Mouse (Mus musculus) liver, embryonic 16.5 days (tissue): ENCODE results near the gene Gm7168. TPM values are rescaled to one million over a fixed set of nuclear protein-coding genes. Genes with fewer than 3 reads are reported as not detected.
"Not testable (repeated sequence)": the region's sequence is repeated elsewhere in the genome, so short reads cannot be mapped to it uniquely, and the experiment has no call there.

Experiments
- ATAC-seq: fragments of 200-750 bp; cut with Nextera tagmentation; 2 replicates; pipeline ENCODE4 v1.8.0; 2017; ENCODE audit warnings: low read depth, mild to moderate bottlenecking, moderate number of reproducible peaks, moderate library complexity
- H3K27ac ChIP-seq: fragments of 300-500 bp; sonication (generic); 2 replicates; pipeline ENCODE4 v1.5.1; 2014; ENCODE audit warnings: mild to moderate bottlenecking, low read length
- H3K27me3 ChIP-seq: fragments of 300-500 bp; sonication (generic); 2 replicates; pipeline ENCODE4 v1.6.1; 2014; ENCODE audit warnings: low read depth, low read length, mixed read lengths; ENCODE audit not compliant: control insufficient read depth, insufficient read depth
- H3K36me3 ChIP-seq: fragments of 300-500 bp; sonication (generic); 2 replicates; pipeline ENCODE4 v1.6.1; 2014; ENCODE audit warnings: mild to moderate bottlenecking; ENCODE audit not compliant: control insufficient read depth, insufficient read depth
- H3K4me1 ChIP-seq: fragments of 300-500 bp; sonication (generic); 2 replicates; pipeline ENCODE4 v1.6.1; 2014; ENCODE audit warnings: low read depth, low read length, mixed read lengths; ENCODE audit not compliant: control insufficient read depth
- H3K4me2 ChIP-seq: fragments of 300-500 bp; sonication (generic); 2 replicates; pipeline ENCODE4 v1.6.1; 2014; ENCODE audit warnings: low read depth, low read length, mixed read lengths
- H3K4me3 ChIP-seq: fragments of 300-500 bp; sonication (generic); 2 replicates; pipeline ENCODE4 v1.5.1; 2014; ENCODE audit warnings: low read depth, mild to moderate bottlenecking, low read length
- H3K9ac ChIP-seq: fragments of 300-500 bp; sonication (generic); 2 replicates; pipeline ENCODE4 v1.6.1; 2014; ENCODE audit warnings: low read depth, low read length
- H3K9me3 ChIP-seq: fragments of 300-500 bp; sonication (generic); replicated peaks from 2 replicates; pipeline ENCODE4 v1.6.1; 2016; ENCODE audit warnings: low read length; ENCODE audit not compliant: control insufficient read depth
- WGBS: fragments of 180-500 bp; shearing (Covaris S2); extraction: QIAGEN DNeasy Blood & Tissue Kit; methylation state at CpG from one replicate; pipeline ENCODE4 v1.1.7; 2014; ENCODE audit not compliant: insufficient replicate concordance; 5-methylcytosine and 5-hydroxymethylcytosine counted together
- polyA plus RNA-seq: library from polyadenylated mRNA; unstranded; fragments of >200 nt; fragmentation: Nextera tagmentation; extraction: Ambion mirVana; gene quantifications from 2 replicates; pipeline ENCODE4 v1.2.1, GENCODE M21; 2015

Gene Gm7168
- not detected in 2 replicates for polyA plus RNA-seq

DNA sequence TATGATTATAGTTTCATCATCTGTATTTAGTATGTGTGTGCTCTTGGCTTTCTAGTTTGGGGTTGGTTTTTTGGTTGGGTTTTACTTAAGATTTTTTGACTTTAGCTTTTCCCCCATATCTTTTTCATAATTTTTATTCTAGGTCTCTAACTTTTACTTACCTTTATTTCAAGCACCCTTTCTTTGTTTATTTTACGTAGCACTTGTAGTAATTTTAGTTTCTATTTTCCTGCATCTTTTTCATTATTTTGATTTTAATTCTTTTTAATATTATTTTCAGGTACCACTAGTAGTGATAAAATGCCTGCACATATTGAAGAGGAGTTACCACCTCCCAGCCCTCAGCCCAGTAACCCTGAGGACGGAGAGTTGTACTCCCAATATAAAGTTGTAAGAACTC lies at the start of gene Gm7168:
TSS of gene Gm7168 (plus strand) at position 301 of the 400 bp plus-strand sequence.
- H3K36me3 ChIP-seq, H3K9me3 ChIP-seq, H3K9ac ChIP-seq, H3K4me2 ChIP-seq, H3K4me3 ChIP-seq, ATAC-seq, H3K27me3 ChIP-seq, H3K27ac ChIP-seq, H3K4me1 ChIP-seq: not testable (repeated sequence)
- 67% methylated on average over 1 of the region's 2 CpGs for WGBS

DNA sequence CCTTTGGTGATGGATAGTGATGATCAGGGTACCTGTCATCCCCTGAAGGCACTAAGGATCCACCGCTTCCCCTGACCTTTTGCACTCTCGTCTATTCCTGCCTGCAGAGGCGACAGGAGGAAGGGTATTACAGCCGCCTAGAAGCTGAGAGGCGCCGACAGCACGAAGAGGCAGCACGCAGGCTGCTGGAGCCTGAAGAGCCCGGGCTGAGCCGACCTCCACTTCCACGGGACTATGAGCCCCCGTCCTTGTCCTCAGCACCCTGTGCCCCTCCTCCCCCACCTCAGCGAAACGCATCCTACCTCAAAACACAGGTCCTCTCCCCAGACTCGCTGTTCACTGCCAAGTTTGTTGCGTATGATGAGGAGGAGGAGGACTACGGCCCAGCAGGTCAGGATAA lies 49.3 kb upstream of the Gm7168 start:
- Histone ChIP-seq H3K27me3 (no peaks in the 10 kb centered on the region), H3K9ac (no peak overlapping the region), H3K4me3 (no peak overlapping the region), H3K9me3 (no peaks in the 10 kb centered on the region), H3K4me1 (no peaks in the 10 kb centered on the region), H3K36me3 (no peaks in the 10 kb centered on the region), H3K4me2 (no peak overlapping the region), H3K27ac (no peak overlapping the region)
- no peak for ATAC-seq
- WGBS, result 65% methylated on average over 17 of the region's 17 CpGs

DNA sequence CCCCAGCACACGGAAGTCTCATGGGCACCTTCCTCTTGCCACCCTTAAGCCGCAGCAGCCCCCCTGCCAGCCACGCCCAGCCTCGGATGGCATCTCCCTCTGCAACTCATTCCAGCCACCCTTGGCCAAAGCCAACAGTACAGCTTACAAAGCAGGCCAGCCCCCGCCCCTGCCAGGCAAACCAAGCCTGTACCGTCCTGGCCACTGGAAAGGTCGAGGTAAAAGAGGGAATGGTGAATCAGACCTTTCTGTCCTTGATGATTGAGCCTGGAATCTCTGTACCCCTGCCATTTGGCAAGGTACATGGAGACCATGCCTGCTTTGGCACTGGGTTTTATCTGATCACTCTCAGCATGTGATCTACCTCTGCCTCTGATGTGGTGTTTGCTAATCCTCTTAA lies 48.9 kb upstream of the Gm7168 start:
- Histone ChIP-seq H3K9ac (no peak overlapping the region), H3K4me3 (no peak overlapping the region), H3K27ac (no peak overlapping the region), H3K27me3 (no peaks in the 10 kb centered on the region), H3K4me1 (no peaks in the 10 kb centered on the region), H3K36me3 (no peaks in the 10 kb centered on the region), H3K9me3 (no peaks in the 10 kb centered on the region), H3K4me2 (no peak overlapping the region)
- 58% methylated on average over 7 of the region's 7 CpGs for WGBS
- no peak for ATAC-seq

DNA sequence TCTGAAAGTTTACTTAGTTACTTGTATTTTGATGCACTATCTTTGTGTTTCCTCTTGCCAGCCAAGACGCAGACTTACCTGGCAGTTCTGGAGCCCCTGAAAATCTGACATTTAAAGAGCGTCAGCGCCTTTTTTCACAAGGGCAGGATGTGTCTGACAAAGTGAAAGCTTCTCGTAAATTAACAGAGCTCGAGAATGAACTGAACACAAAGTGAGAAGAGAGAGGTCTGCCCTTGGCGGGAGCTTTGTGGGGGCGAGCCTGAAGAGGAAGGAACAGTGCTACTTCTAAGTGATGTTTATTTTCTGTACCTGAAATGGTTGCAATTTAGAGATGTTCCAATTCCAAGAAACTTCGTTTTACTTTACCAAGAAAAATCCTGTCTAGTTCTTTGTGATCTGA lies 44.4 kb upstream of the Gm7168 start:
- Histone ChIP-seq H3K27me3 (no peaks in the 10 kb centered on the region), H3K9me3 (no peaks in the 10 kb centered on the region), H3K4me3 (no peak overlapping the region), H3K9ac (no peak overlapping the region), H3K36me3 (no peaks in the 10 kb centered on the region), H3K4me1 (no peaks in the 10 kb centered on the region), H3K27ac (no peak overlapping the region), H3K4me2 (no peak overlapping the region)
- ATAC-seq, result no peak
- WGBS, result 60% methylated on average over 8 of the region's 8 CpGs

DNA sequence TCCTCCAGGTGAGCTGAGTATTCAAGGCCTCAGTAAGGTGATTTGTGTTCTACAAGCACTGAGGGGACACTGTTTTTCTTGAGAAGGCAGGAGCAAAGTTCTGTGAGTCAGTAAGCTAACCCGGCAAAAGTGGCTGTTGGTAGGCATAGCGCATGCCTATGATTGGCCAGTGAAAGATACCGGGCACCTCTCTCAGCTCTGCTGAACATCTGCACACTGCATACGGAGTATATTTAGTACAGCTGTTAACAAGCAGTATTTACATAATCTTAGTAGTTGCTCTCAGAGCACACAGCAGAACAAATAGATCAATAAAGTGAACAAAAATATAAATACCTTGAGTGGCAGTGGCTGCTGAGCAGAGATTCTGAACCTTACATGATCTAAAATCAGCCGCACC lies 41.1 kb upstream of the Gm7168 start:
- Histone ChIP-seq H3K4me1 (no peaks in the 10 kb centered on the region), H3K36me3 (no peaks in the 10 kb centered on the region), H3K27ac (no peak overlapping the region), H3K9me3 (no peaks in the 10 kb centered on the region), H3K4me2 (no peak overlapping the region), H3K4me3 (no peak overlapping the region), H3K27me3 (no peaks in the 10 kb centered on the region), H3K9ac (no peak overlapping the region)
- no peak for ATAC-seq
- 72% methylated on average over 5 of the region's 5 CpGs for WGBS

DNA sequence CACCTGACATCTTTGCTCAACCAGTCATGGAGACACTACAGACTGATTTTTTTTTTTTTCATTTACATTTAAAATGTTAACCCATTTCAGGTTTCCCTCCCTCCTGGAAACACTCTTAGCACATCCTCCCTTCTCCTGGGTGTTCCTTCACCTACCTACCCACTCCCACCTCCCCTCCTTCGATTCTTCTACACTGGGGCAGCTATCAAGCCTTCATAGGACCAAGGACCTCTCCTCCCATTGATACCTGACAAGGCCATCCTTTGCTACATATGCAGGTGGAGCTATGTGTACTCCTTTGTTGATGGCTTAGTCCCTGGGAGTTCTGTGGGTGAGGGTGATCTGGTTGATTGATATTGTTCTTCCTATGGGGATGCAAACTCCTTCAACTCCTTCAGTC lies 40.5 kb upstream of the Gm7168 start:
- Histone ChIP-seq H3K36me3 (no peaks in the 10 kb centered on the region), H3K27me3 (no peaks in the 10 kb centered on the region), H3K9me3 (no peaks in the 10 kb centered on the region), H3K4me1 (no peaks in the 10 kb centered on the region), H3K4me2 (no peak overlapping the region), H3K9ac (no peak overlapping the region), H3K4me3 (no peak overlapping the region), H3K27ac (no peak overlapping the region)
- no peak for ATAC-seq
- WGBS, result 20% methylated on average over 1 of the region's 1 CpGs

DNA sequence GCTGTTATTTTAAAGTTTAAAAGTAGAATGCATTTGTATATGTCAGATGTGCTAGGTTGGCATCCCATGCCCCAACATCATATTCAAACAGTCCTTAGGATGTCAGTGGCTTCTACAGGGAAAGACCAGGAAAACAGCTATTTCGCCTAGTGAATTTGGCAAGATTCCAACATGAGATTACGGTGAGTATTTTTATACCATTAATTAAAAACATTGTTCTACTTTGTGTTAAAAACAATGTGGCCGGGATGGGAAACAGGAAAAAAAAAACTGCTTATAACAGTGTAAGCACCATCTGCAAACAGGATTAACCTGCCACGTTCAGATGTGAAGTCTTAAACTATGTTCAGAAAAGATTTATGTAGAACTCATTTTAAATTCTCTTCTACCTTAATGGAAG lies 34.2 kb upstream of the Gm7168 start:
- Histone ChIP-seq H3K27me3 (no peaks in the 10 kb centered on the region), H3K9me3 (no peaks in the 10 kb centered on the region)
- ATAC-seq, result no peak

DNA sequence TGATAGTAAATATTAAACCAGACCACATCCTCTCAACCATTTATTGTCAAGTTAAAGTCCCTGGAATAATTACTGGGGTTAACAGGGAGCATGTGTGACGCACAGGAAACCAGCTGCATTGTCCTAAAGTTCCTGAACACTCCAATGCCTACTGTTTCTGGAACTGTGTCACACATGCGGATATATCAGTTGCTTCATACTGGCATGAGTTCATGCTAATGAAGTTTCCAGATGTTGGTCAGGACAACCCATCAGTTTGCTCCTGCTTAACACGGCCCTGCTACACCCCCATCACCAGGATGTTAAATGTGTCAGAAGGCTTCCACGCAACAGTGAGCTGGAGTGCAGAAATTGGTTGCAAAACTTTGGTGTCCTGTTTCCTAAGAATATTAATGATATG lies 33.6 kb upstream of the Gm7168 start:
- ATAC-seq, result no peak
- H3K4me1 ChIP-seq, result no peaks in the 10 kb centered on the region
- no peak overlapping the region for H3K9ac ChIP-seq
- H3K36me3 ChIP-seq, result no peaks in the 10 kb centered on the region
- H3K4me3 ChIP-seq, result no peak overlapping the region
- WGBS, result 47% methylated on average over 4 of the region's 4 CpGs
- H3K27ac ChIP-seq, result no peak overlapping the region
- no peaks in the 10 kb centered on the region for H3K9me3 ChIP-seq
- no peaks in the 10 kb centered on the region for H3K27me3 ChIP-seq
- H3K4me2 ChIP-seq, result no peak overlapping the region

More for the DNA sequence above, 34.2 kb upstream of the Gm7168 start:
- Histone ChIP-seq H3K27ac (no peak overlapping the region), H3K4me2 (no peak overlapping the region), H3K4me1 (no peaks in the 10 kb centered on the region), H3K4me3 (no peak overlapping the region), H3K9ac (no peak overlapping the region), H3K36me3 (no peaks in the 10 kb centered on the region)
- 57% methylated on average over 4 of the region's 4 CpGs for WGBS

DNA sequence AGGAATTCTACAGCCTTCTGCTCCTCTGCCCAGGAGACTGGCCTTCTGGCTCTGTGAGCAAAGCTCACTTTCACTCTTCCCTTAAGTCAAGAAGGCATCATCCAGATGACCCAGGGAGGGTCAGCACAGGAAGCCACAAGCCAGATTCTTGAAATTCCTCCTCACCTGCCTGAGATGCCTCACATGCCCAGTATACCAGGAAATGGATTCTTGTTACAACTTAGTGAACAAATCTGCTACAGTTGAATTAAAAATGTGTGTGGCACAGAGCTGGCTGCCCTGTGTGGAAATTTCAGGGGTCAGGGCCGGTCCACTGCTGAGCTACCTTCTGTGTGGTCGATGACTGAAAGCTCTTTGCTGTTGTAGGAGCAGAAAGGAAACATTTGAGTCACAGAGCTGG lies 27.4 kb upstream of the Gm7168 start:
- no peaks in the 10 kb centered on the region for H3K4me1 ChIP-seq
- H3K4me3 ChIP-seq, result no peak overlapping the region
- H3K27me3 ChIP-seq, result no peaks in the 10 kb centered on the region
- no peak for ATAC-seq
- 38% methylated on average over 2 of the region's 2 CpGs for WGBS
- no peaks in the 10 kb centered on the region for H3K36me3 ChIP-seq
- H3K9ac ChIP-seq, result no peak overlapping the region
- no peak overlapping the region for H3K4me2 ChIP-seq
- no peak overlapping the region for H3K27ac ChIP-seq
- H3K9me3 ChIP-seq, result no peaks in the 10 kb centered on the region

DNA sequence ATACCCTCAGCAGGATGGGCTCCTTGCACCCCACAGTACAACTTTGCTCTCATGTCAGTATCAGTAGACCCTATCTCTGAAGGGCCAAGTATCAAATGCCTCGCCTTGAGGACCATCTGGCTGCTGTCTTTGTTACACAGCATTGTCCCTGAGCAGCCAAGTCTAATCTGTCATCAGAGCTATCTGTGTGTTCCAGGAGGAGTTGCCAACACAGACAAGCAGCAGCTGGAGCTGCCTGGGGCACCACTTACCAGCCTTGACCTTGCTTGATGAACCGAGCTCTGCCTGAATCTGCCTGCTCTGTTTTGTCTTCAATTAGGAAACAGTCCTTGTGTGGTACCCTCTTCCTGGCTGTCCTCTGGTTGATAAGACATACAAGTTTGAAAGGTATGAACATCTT lies 24.8 kb upstream of the Gm7168 start:
- 43% methylated on average over 2 of the region's 2 CpGs for WGBS
- Histone ChIP-seq H3K9me3 (no peaks in the 10 kb centered on the region), H3K4me3 (no peak overlapping the region), H3K9ac (no peak overlapping the region), H3K27me3 (no peaks in the 10 kb centered on the region), H3K27ac (no peak overlapping the region), H3K4me1 (no peaks in the 10 kb centered on the region), H3K36me3 (no peaks in the 10 kb centered on the region), H3K4me2 (no peak overlapping the region)
- ATAC-seq, result no peak
